Mouse (Mus musculus) adrenal gland, postnatal 10 days (tissue): Measurements from ENCODE around the gene Tmem220. TPM values are rescaled to one million over a fixed set of nuclear protein-coding genes. Genes with fewer than 3 reads are reported as not detected.
"Not testable (repeated sequence)": the region's sequence is repeated elsewhere in the genome, so short reads cannot be mapped to it uniquely, and the experiment has no call there.

Source experiments
- DNase-seq: peaks from one replicate; pipeline ENCODE4 v3.0.0; 2021; ENCODE audit warnings: mixed read lengths
- total RNA-seq, 2 experiments: library from RNA; stranded (reverse); gene quantifications; 2 replicates each; pipeline ENCODE4 v1.2.3; 2021

The Tmem220 gene
- total RNA-seq, 2 experiments from 2014 or later, result 5.2 to 6.1 TPM

DNA sequence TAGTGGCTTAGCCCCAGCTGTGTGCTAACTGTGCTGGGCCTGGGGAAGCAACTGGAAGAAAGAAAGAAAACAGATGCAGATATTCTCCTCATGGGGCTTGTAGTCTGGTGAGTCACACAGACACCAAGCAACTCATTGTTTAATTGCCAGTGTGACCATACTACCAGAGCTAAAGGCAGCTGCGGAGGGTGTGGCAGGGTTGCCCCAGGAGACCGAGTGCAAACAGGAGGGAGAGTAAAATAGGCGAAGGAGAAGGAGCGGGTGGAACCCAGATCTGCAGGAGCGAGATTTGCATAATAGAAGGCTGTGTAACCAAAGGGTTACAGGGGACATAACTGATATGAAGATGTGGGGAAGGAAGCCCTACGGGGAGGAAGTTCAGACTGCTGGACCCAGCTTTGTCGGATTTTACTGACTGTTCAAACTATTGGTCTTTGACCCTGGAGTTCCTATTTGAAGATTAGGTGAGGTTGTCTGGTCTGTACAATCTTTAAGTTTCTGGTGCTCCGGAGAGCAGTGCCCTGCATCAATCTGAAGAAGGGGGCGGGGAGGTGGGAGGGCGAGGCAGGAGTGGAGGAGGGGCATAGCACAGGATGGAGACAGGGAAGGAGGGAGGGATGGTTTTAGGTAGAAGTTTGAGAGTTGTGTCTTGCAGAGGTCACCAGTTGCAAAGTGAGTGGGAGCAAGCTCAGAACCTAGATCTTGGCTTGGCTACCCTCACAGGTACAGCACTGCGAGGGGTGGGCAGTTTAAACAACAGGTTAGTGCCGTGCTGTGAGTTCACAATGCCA, 7.0 kb upstream of the Tmem220 start:
- no peak for DNase-seq

DNA sequence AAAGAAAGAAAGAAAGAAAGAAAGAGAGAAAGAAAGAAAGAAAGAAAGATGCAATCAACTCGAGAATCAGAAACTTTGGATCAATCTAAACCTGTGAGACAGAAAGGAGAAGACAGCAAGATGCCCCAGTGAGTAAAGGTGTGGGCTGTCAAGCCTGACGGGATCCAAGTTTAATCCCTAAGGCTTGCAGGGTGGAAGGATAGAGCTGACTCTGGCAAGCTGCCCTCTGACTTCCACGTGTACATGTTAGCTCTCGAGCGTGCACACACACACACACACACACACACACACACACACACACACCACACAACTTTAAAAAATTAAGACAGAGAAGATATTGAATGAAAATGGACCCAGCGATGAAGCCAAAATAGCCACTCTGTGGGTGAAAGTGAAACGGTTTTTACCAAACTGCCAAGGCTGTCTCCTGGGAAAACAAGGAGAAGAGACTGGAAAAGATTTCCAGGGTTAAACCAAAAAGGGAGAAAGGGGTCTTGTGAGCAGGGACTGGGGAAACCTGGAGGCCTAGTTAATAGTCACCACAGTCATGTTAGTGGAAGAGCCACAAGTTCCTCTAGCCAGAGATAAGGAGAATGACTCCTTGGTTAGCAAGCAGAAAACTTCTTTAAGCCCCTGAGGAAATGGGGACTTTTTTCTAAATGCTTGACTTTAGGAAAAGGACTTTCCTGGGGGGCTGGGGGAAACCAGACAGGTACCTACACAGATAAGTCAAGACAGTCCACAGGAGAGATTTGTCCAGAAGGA, 5.1 kb upstream of the Tmem220 start:
- no peak for DNase-seq

DNA sequence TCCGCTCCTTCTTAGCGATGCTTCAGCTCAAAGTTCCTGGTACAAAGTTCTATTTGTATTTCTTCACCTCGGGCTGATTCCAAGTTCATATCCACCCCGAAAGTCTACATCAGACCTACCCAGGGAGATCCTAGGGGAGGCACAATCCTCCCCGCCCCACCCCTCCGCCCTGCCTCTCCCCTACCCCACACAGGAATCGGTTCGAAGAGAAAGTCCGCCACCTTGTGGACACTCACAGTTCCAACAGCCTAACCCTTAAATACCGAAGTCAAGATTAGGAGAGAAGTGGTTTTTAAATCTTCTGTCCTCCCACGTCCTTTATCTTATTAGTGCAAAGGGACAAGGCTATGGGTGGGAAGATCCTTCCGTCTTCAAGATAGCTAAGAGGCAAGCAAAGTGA, 4.0 kb upstream of the Tmem220 start:
- peak; percentile 76 for DNase-seq

DNA sequence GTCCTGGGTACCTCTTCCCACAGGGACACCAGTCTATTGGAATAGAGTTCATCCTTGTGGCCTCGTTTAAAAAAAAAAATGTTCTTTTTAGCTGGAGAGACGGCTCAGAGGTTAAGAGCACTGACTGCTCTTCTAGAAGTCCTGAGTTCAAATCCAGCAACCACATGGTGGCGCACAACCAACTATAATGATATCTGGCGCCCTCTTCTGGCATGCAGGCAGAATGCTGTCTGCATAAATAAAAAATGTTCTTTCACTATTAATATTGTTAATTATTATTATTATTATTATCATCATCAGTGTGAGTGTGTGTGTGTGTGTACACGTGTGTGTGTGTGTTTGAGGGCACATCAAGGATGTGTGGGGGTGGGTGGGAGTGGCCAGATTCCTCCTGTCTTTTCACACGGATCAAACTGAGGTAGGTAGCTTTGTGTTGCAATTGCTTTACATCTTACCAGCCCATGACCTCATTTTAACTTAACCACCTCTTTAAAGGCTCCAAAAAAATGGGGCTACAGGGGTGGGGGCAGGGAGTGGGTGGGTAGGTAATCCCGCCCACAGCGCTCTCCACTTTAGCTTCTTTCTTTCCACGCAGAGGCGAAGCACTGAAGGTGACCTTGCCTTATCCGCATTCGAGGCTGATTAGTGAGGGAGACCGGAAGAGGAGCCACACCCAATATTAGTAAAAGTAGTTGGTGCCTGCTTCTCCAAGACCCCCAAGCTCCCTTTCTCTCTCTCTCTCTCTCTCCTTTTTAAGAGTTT, 2.4 kb upstream of the Tmem220 start:
- DNase-seq, result no peak

DNA sequence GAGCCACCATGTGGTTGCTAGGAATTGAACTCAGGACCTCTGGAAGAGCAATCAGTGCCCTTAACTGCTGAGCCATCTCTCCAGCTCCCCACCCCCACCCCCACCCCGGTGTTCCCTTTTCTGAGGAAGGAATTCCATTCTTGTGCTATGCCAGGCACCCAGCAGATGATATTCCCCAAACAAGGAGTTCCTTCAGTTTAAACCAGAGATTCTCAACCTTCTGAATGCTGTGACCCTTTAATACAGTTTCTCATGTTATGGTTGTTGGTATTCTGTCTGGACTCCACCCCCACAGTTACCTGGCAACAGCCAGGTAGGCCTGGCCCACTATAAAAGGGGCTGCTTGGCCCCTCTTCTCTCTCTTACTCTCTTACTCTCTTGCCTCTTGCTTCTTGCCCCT, 1.8 kb upstream of the Tmem220 start:
- DNase-seq, result not testable (repeated sequence)

DNA sequence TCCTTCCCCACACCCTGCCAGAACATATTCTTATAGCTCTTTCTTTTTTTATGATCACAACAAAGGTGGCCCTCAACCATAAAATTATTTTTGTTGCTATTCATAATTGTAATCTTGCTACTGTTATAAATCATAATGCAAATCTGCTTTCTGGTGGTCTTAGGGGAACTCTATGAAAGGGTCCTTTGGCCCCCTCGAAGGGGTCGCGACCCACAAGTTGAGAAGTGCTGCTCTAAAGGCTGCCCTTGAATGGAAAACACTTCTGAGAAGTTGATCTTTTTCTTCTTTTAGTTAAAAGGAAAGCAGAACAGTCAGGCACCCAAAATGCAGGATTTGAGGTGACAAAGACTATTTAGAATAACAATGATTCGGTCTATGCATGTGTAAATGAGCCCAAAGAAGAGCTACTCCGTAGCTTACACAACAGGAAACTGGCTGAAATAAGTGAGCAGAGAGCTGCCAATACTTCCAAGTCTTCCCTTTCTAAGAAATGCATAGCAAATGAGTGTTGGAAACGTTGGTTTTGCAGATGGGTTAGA, 1.1 kb upstream of the Tmem220 start:
- no peak for DNase-seq

DNA sequence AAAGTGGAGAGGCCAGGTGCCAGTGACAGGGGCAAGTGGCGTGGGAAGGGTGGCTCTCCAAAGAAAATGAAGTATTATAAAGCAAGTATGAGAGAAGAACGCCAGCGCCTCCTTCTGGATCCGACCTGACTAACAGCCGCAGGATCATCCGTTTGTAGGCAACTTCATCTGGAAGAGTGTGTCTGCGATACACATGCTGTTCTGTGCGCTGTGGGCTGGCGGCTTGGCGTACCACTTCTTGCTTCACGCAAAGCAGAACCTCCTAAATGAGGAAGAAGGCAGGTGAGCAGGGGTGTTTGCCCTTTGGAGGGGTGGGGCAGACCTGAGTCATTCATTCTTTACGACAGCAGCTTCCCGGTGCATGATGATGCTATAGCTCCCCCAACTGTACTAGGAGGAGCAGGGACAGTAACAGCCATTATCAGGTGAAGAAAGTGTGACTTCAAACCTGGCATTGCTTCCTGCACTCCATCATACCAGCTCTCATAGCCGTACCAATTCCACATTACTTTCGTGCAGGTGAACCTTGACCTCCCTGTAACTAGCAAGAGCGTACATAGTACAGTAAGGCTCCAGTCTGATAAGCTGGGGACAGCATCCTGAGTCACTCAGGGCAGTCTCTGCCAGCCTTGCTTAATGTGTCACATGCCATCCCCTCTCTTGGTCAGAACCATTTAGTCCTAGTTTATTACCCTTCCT, 6.1 kb downstream of the Tmem220 start:
- DNase-seq, result no peak

DNA sequence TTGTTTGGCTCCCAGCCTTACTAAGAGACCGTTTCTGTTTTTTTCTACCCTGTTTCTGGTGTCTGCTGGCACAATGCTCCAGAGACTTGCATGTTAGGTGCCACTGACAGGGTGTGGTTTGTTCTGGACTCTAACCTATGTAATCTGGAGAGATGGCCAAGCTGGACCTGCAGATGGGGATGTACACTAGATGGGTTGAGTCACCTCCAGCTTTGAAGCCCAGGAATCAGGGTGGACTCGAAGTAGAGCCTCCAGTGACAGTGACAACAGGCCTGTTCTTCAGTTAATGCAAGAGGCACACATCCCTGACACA, 6.6 kb downstream of the Tmem220 start:
- DNase-seq, result no peak

DNA sequence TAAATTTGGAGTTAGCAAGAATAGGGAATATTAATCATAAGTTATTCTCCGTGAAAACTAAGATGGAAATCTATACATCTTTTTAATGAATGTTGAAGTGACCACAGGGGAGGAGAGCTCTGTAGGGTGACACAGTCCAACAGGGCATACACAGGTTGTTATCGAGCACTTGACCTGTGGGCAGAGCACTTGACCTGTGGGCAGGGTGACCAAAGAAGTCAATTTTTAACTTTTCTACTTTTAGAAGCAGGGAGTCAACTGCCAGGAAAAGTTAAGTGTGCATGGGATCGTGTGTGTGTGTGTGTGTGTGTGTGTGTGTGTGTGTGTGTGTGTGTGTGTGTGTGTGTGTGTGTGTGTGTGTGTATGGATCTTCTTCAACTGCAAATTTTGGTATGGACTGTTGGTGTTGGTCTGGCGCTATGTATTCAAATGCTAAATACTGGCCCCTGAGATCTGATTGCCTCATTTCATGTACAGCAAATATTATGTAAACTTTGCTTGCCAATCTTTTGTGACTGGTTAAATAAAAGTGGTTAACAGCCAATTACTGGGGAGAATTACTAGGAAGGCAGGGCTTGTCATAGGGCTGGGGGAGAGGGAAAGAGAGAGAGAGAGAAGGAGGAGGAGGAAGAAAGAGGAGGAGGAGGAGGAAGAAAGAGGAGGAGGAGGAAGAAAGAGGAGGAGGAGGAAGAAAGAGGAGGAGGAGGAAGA, 10.0 kb downstream of the Tmem220 start:
- no peak for DNase-seq

DNA sequence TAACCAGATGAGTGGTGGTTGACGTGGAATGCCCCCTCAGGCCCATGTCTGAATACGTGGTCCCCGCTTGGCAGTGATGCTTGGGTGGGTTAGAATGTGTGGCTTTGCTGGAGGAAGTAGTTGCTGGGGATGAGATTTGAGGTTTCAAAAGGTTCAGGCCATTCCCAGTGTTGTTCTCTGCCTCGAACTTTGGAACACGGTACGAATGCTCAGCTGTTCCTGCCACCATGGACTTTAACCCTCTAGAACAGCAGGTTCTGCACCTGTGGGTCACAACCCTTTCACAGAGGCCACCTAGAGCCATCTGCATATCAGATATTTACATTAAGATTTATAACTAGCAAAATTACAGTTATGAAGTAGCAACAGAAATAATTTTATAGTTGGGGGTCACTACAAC, 11.3 kb downstream of the Tmem220 start:
- DNase-seq, result no peak

DNA sequence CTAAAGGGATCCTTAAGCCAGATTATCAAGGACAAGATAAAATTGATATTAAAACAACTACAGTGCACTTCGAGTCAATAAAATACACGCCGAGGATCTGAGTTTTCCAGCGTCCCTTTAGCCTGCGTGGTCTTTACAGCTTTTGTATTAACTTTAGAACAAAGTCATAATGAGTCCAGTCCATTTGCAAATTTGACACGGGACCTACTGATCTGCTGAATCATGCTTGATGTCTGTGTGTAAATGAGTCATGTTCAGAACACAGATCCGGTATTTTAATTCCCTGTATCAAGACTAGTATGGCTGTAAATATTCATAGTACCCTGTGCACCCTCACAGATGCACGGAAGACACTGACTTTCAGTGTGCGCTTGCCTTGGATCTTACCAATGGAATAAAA, 11.9 kb downstream of the Tmem220 start:
- DNase-seq, result no peak

DNA sequence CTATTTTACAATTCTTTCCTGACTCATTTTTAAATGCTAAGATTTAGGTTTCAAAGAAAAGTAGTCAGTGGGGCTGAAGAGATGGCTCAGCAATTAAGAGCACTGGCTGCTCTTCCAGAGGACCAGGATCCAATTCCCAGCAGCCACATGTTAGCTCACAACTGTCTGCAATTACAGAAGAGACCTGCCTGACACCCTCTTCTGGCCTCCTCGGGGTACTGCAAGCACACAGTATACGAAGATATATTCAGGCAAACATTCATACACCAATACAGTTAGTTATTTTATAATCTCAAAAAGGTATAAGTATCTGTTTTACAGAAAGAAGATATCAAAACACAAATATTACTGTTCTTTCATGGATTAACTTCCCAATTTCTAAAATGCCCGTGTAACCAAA, 14.8 kb downstream of the Tmem220 start:
- DNase-seq, result no peak

DNA sequence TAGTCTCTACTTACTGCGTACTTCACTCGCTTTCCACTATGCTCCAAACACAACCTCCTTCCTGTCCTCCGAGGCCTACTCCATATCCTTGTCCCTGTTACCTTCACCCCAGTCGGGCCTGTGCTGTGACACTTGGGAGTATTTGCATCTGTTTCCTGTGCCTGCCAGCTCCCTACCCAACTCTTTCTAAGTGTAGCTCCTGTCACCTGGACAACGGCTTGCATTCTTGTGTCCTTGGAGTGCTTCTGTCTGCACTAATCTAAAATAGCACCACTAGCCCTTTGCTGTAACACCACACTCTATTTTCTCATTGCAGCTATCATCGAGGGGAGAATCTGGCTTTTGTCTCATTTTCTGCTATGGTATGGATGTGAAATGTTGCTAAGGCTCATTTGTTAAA, 15.5 kb downstream of the Tmem220 start:
- no peak for DNase-seq

DNA sequence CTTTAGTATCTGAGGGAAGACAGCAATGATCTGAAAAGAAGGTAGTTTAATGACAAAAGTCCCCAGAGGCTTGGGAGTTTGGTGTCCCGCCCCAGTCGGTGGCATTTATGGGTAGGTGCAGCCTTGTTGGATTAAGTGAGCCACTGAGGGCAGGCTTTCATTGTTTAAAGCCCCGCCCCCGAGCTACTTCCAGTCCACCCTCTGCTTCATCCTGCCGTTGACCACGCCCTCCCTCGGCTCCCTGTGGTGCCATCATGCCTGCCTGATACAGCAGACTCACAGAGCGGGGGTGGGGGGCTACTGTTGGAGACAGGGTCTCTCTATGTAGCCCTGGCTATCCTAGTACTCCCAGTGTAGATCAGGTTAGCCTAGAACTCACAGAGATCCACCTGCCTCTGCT, 18.1 kb downstream of the Tmem220 start:
- DNase-seq, result no peak

DNA sequence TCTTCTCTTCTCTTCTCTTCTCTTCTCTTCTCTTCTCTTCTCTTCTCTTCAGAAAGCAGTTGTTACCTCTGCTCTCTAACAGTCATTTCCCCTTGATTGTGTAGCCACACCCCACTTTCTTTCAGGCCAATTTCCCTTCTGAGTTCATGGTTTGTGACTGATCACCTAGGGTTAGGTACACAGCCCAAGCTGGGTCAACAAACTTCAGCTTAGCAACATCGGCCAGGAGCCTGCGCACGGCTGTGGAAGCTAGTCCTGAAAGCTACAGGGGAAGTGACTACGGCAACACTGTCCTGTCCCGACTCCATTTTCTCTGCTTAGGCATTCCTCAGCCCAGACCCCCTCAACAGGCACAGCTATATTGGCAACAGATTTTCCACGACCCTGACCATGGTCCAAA, 20.0 kb downstream of the Tmem220 start:
- DNase-seq, result no peak

DNA sequence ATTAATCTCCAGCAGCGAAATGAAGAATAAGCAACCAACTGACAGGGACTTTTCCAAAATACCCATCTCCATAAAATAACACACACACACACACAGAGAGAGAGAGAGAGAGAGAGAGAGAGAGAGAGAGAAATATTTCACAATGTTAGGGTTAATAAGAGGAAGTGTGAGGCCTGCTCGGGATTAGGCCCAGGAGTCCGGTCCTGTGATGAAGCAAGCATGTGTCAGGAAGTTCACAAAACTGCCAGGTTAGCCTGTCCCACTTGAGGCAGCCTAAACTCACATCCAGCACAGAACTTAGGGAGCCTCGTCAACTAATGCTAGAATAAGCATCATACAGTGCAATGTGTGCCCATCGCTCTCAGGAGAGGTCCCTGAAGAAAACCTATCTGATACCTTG, 22.2 kb downstream of the Tmem220 start:
- no peak for DNase-seq

DNA sequence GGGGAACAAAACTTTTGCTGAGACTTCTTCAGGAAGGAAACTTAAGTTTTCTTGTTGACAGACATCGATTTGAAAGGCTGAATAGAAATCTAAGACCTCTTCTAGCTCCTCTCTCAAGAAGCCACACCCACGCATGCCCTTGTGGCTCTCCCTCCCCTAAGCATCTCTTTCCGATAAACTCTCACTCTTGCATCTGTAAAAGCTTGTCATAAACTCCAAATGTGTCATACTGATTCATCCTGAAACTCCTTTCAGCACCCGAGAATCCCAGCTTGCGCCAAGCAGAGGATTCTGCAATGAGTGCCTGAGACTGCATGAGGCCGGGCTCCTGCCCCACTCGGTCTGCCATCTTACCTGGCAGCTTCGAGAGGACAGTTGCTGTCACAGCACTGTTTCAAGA, 23.5 kb downstream of the Tmem220 start:
- DNase-seq, result no peak

DNA sequence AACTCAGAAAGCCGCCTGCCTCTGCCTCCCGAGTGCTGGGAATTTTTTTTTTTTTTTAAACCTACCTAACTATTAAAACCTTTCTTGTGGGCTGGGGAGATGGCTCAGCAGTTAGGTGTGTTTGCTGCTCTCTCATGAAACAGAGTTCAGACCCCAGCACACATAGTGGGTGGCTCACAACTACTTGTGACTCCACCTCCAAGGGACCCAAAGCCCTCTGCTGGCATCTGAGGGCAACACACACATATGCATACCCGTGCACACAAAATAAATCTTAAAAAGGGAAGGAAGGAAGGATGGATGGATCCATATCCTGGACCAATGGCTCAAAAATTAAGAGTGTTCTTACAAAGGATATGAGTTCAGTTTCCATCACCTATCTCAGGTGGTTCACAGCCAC, 24.3 kb downstream of the Tmem220 start:
- no peak for DNase-seq

DNA sequence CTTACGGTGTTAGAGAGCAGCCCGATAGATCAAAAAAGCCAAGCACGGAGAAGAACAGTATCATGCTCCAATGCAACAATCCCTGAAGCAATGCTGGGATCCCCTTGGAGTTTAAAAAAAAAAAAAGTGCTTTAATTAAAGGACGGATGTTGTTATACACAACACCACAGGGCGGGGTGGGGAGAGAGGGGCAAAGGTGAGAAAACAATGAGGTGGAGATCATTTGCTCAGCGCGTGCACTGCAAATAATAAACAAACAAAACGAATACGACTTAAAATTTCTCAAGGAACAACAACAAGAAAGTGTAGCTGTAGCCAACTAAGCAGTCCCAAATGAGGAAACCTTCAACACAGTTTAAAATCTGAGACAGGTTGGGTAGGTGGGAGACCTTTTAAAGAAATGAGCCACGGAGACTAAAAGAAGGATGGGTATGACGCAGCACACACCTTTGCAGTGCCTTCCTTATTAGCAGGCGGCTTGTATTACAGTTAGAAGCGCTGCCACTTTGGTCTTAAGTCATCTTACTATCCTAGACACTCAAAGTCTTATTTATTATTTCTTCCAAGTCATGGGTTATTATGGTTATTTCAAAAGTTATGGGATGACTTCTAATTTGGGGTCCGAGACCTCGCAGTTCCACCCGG, 26.8 kb downstream of the Tmem220 start:
- no peak for DNase-seq

DNA sequence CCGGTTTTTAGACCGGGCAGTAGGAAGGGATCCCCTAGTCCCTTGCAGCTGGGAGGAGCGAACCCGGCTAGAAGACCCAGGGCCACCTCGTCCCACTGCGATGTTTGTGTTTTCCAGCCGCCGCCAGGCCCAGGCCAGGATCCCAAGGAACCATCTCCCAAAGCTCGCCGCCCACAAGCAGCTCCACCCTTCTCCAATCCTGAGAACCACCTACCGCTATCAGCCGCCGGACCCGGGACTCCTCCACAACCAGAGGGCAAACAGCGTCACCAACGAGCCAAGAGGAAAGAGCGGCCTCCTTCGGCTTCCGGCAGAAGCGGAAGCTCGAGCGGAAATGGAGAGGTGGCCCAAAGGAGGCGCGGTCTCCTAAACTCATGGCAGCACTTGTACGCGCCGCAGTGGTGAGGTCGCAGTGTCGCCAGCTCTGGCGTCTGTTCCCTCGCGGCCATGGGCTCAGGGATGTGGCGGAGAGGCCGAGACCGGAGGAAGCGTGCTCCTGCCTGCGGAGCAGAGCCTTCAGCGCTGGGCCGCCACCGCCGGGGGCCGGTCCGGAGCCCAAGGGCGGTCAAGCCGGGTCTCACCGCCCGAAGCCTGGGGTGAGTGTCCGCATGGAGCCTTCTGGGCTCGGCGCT, 27.5 kb downstream of the Tmem220 start, which contains the start of the genes Adprm and Sco1:
Gene Adprm, minus strand, starts transcription at position 274 of the 632 bp plus-strand sequence.
Gene Sco1, plus strand, starts transcription at position 350 of the 632 bp plus-strand sequence.
- peak; percentile 93 for DNase-seq
